Mouse (Mus musculus): ENCODE data around the gene Tfam.

GRCm38 (mm10) chr10:71253147-71253546 is 15.1 kb upstream of the Tfam start:
- TF ChIP-seq CTCF (IDR thresholded peaks at IDR 0.05) (no peak), EP300 (IDR thresholded peaks at IDR 0.05) (no peak)
